Mouse (Mus musculus): ENCODE results near the gene Trnt1. TPM values are rescaled to one million over a fixed set of nuclear protein-coding genes. Genes with fewer than 3 reads are reported as not detected.

Gene Trnt1
- total RNA-seq (2021) = 10 to 100 TPM; 28.6 to 29.5 TPM
- long read RNA-seq, experiment 1, transcript Trnt1-201 (9 exons, 2,283 nt) = major isoform, 14 of 33 reads
- long read RNA-seq, experiment 1, transcript Trnt1-203 (9 exons, 1,398 nt) = minor isoform, 6 of 33 reads
- long read RNA-seq, experiment 1, partial matches to known transcripts = 7 of 33 reads
- long read RNA-seq, experiment 1, other reads (novel, unspliced or antisense) = 5 of 33 reads
- long read RNA-seq, experiment 2, transcript Trnt1-201 (9 exons, 2,283 nt) = major isoform, 17 of 35 reads
- long read RNA-seq, experiment 2, transcript Trnt1-203 (9 exons, 1,398 nt) = minor isoform, 5 of 35 reads
- long read RNA-seq, experiment 2, partial matches to known transcripts = 5 of 35 reads
- long read RNA-seq, experiment 2, other reads (novel, unspliced or antisense) = 8 of 35 reads

DNA sequence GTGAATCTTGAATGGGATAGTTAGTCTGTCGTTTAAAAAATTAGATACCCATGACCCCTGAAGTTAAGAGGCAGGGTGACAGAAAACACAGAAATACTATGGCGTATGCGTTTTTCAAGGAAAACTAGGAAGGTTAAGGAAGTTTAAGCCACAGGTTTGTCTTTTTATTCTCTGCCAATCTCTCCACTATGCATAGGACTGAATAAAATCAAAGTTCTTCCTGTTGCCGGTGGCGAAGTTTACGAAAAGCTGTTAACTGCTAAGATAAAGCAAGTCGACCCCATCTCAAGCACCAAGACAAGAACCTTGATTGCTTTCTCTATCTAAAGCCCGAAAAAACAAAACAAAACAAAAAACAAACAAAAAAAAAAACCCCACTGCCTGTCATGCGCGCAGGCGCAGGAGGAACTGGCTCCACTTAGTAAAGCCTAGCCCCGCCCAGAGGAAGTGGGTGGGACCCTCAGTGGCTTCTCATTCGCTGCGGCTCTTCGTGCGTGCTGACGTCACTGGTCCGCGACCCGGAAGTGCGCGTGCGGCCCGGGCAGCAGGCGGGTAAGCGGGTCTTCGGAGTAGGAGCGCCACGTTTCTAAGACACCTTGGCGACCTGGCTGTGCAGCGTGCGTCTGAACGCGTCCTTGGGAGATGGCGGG, at the start of gene Trnt1:
Gene Trnt1 (plus strand): TSS at position 481 of the 650 bp plus-strand sequence.
- DNase-seq = peak; percentile 98

DNA sequence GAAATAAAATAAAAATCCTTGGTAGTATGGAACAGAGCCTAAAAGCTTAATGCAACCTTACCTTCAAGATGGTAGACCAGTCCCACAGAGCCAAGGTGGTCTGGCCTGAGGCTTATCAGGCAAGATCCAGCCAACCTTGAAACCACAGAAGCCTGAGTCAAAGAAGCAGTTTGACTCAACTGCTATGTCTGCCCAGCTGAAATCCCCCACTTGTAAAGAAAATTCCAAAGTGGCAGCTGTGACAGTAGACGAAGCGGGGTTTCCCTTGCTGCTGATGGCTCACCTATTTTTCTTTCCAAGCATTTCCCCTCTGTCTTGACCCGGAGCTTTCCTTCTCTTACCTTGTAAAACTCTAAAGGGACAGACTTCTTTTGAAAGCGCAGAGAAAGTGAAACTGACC, 43.3 kb upstream of the Trnt1 start:
- no peak for DNase-seq

DNA sequence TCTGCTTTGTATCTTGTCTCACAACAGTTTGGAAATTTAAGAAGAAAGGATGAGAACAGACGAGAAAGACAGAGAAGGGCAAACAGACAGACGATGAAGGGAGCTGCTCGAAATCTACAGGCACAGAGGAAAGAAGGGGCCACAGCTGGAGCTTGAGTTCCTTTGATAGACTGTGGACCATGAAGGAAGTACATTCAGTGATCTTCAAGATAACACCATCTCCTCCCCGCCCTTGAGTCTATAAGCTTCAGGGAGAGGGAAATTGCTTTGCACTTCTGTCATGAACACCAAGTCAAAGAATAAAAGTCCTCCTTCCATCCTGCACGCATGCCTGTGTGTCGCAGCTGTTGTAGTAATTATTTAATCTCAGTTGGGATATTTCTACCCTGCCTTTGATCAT, 42.8 kb upstream of the Trnt1 start:
- no peak for DNase-seq

DNA sequence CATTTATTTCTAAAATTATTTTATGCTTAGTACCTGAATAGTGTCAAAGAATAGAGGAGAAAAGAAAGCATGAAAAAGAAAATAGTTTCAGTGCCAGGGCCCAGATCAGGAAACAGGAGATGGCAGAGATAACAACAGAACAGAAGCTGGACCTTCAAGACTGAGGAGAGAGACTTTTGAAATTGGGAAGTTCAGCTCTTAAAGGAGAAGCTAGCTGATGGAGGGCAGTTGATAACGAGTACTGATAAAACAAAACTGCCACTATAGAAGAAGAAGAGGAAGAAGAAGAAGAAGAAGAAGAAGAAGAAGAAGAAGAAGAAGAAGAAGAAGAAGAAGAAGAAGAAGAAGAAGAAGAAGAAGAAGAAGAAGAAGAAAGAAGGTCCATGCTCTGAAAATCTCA, 41.2 kb upstream of the Trnt1 start:
- no peak for DNase-seq

DNA sequence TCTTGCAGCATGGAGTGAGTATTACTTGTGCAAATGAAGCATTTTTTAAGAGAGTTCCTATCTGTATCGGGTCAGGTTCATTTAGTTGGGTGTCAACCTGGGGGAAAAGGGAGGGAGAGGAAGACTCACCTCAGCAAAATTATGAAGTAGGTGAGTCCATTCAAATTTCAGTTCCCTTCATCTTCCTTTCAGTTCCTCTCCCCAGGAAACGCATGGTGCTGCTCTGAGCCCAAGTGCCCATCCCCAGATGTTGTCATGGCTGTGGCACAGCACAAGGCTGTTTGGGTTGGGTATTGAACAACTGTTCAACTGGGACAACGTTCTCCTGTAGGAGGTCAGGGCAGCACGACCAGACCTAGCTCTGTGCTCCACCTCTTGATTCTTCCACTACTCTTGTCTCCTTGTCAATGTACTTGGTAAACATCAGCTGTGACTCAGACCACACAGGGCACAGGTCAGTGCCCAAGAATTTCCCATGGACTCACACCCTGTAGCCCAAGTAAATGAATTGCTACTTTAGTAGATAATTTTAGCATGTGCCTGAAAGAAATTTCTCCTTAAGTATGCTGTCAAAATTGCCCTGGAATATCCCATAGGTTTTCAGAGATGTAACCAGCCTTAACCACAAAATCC, 39.1 kb upstream of the Trnt1 start:
- no peak for DNase-seq

DNA sequence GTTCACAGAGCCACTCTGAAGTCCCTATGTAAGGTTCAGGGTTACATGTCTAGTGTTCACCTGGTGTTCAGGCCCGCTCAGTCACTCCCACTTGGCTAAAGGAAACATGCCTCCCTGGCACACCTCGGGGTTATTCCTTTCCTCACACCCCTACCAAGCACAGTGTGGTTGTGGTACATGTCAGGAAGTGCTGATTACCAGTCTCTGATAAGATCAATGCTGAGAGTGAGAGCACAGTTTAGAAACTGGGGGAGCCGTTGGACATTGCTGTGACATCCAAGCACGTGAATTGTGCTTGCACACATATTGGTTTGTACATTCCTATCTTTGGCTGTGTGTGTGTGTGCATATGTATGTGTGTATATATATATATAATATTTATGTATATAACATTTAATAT, 36.4 kb upstream of the Trnt1 start:
- no peak for DNase-seq

DNA sequence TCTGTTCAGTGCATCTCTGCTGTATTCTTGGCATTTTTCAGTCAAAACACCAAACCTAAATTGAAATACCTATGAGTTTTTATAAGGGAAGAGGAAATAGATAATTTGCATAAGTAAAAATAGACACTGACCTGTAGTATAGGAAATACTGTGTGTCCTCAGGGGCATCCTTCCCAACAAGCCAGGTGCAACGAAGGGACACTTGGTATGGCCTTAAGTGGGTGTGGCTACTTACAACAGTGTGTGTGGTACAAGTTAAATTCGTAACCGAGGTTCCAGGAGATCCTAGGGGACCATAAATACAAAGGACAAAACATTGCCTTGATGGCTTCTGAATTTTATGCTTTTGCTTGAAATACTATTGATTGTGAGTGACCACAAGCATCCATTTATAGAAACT, 30.7 kb upstream of the Trnt1 start:
- DNase-seq = no peak

DNA sequence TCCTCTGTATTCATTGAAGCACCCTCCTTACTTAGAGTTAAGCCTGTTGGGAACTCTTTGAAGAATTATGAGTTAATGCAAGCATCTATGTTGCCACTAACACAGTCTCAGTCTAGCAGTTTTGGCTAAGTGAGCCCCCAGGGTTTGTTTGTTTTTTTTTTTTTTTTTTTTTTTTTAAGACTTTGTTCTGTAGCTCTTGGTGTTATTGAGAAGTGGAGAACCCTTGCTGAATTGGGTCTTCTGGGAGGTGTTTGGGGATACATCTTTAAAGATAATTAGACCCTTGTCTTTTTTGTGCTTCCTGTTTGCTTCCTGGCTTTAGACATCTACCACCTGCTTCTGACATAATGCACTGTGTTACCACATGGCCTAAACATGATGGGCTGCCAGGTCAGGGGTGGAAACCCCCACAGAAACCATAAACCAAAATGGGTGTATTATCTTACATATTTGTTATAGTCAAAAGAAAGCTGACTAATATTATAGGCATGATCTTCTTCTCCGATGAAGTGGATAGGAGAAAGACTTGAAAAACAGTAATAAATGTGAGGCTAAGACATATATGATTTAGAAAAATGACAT, 28.6 kb upstream of the Trnt1 start:
- no peak for DNase-seq

DNA sequence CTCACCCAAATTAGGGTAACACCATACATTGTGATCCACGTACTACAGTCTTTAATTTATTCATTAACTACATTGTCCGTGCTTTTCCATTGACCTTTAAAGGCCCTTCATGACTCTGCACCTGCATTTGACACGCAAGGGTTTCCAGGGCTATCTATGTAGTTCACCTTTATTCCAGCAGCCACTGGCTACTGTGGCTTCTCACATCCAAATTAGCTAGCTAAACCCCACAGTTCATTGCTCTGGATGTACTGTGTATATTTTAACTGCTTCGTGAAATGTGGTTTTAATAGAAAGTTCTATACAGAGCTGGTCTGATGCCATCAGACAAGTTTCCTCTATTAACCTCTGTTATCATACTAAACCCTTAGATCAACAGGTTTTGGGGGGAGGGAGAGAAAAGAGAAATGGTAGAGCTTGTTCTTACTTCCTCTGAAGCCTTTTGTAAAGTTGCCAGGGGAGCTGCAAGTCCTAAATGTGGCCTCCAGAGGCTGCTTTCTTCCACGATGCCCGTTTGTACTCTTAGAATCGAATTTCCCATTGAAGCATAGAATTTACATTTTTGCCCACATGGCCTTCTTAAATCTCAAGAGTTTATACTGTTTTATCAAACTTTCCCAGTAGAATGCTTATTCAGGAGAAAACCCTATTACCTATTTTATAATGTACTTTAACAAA, 25.2 kb upstream of the Trnt1 start:
- no peak for DNase-seq

DNA sequence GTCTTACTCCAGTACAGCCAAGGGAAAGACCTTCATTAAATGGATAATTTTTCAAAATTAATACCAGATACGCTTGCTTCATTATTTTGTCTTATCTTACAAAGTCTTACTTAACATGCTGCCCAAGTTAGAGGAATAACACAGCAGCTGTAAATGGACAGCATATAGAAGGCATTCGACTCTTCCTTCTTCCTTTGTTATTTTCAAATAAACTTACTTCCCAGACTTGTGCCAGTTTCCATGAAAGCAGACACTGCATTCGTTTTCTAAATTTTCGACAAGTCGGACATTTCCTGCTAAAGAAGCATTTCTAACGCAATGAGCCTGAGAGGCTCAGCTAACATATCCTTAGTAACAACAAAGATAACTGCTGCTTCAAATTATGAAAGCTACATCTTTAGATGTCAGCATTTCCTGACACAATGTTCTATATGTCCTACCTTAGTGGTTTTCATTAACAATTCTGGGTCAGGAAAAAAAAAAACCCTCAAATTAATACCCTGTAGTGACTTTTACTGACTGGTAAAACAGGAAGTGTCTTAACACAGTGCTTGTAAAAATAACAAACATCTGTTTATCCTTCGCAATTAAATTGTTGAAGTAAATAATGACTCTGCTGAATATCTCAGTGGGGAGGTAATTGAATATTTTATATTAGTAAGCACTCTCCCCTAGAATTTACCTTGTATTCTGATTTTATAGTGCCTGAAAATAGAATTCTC, 23.1 kb upstream of the Trnt1 start:
- no peak for DNase-seq

DNA sequence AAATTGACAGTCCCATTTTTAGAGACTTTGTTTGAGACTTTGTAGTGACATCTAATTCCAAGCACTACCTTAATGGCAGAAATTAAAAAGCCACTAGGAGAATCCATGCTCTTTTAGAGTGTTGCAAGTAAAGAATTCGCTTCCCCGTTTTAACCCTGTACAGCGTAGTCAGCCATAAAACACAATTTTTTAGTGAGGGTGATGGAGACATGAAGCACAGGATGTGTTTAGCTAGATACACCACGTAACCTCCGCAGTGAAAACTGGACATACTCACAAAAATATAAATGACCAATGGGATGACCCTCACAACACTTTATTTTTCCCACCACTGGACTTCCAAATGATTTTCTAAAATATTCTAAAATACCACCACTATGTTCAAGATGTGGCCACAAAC, 21.7 kb upstream of the Trnt1 start:
- DNase-seq = no peak

DNA sequence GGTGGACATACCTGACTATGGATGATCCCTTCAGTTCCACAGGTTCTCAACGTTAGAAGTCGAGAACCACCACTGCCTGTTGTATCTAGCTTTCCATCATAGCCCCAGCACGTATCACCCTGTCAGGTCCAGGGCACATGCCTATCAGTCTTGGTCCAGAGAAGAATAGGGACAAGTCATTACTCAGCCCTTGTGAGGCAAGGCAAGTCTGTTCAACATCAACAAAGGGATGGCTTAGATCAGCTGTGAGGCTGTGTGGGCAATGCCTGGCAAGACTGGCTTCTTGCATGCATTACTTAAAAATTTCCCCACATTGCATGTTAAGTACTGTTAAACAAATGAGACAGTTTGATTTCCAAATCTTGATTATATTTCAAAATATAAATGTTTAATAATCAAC, 21.1 kb upstream of the Trnt1 start:
- no peak for DNase-seq

DNA sequence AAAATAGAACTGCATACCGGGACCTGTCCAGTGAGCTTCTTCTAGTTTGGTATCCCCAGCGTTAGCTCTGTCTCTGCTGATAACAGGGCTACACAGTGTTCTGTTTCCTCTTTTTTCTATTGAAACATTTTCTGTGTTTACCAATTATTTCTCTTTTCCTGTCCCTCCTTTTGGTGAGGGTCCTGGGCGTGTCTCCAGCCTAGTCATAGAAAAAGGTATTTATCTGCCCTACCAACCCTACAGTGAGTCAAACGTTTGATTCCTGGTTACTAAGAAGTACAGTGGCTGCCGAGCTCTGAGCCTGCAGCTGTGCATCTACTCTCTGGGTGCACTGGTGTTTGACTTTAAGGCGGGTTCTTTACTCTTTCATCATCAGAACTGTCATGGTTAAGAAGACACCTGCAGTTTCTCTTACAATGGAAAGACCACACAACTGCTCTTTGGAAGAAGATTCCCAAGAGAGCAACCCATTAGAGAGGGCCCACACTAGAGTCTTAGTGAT, 20.0 kb upstream of the Trnt1 start, which contains the start of gene Il5ra:
Gene Il5ra (minus strand): TSS at position 151 of the 502 bp plus-strand sequence.
- DNase-seq = no peak

DNA sequence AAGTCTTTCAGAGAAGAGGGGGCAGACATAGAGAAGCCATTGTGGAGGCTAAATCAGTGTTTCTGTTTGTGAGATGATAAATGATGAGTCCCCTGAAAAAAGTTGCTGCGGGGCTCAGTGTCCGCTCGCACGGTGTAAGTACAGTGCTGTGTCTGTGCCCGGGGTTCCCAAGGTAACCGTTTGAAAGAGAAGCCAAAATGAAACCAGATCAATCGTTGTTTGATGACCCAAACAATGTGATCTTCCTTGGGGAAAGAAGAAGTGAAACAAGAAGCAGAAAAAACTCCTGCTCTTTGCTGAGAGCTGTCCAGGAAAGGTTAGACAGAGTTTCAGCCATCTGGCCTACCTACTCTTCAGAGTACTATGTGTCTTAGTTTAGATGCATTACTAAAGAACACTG, 18.6 kb upstream of the Trnt1 start:
- DNase-seq = no peak

DNA sequence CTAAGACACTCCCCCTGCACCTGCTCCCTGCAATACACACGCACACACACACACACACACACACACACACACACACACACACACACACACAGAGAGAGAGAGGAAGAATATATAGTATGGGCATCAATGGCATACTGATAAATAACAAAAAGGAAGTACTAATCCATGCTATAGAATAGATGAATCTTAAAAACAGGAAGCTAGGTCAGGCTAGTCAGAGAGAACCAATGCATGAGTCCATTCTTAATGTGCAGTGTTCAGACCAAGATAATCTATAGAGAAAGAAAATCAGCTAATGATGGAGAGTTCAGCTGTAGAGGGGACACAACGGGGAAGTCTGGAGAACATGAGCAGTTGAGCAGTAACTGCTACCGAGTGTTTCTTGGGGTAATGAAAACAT, 10.6 kb upstream of the Trnt1 start:
- no peak for DNase-seq

DNA sequence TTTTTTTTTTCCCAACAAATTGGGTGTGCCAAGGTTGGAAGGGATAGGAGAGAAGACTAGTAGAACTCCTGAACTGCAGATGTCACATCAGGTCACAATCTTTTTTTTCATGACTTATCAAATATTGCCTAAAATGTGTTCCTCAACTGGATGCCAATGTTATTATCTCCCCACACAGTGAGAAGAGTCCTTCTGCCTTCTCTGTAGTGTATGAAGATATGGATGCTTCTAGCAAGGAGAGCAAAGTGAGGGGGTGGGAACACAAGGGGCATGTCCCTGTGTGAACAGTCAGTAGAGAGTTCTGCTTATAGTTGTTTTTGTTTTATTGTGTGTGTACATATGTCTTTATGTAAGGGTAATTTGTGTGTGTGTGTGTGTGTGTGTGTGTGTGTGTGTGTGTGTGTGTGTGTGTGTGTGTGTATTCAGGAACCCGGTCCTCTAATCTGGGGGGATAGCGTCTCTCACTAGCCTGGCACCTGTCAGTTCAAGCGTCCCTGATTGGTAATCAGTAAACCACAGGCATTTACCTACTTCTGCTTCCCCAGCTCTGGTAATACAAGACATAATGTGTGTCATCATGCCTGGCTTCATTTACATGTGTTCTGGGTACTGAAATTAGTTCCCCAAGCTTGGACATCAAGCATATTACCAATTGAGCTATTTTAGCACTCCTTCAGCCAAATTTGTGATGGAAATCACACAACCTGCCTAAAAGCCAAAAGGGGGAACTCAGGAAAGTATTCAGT, 8.3 kb upstream of the Trnt1 start:
- no peak for DNase-seq

DNA sequence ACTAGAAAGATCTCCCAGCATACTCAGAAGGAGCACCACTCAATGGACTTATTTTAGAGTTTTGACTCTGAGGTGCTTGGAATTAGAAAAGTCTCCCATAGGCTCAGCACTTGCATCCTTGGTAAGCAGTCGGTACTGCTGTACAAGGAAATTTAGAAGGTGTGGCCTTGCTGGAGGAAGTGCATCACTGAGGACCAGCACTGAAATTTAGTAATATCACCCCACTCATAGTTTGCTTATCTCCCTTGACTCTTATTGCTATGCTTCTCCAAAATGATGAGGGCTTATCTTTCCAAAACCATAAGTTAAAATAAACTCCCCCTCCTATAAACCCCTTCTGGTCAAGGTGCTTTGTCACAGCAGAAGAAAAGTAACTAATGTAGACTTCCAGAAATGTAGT, 7.4 kb upstream of the Trnt1 start:
- DNase-seq = no peak

DNA sequence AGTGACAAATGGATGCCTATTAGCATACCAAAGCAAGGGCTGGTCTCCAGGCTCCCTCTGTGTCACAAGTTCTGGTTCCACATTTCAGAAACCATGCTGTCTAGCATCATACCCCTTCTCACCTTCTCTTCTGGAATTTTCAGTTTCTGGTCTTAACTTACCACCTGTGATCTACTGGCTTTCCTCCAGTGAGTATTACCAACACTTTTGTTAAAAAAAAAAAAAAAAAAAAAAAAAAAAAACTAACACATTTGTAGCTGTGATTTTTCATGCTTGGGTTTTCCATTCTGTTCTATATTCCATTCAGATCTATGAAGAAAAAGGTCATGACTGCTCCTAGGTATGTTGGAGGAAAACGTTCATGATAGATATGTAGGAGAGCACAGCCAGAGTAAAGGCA, 3.0 kb upstream of the Trnt1 start:
- DNase-seq = no peak

DNA sequence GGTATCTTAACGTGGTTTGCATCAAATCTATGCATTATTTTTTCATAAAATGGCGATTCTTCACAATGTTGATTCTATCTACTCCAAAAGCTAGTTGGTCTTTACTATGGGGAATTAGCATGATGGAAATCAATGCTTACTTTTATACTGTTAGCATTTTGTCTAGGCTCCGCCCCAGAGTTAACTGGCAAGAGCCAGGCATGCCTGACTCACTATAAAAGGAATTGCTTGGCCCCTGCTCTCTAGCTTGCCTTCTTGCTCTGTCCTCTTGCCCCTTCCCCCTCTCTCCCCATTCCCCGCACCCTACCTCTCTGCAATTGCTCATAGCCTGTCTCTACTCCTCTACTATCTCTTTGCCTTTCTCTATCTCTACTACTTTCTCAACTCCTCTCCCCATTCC, 2.1 kb upstream of the Trnt1 start:
- no peak for DNase-seq

DNA sequence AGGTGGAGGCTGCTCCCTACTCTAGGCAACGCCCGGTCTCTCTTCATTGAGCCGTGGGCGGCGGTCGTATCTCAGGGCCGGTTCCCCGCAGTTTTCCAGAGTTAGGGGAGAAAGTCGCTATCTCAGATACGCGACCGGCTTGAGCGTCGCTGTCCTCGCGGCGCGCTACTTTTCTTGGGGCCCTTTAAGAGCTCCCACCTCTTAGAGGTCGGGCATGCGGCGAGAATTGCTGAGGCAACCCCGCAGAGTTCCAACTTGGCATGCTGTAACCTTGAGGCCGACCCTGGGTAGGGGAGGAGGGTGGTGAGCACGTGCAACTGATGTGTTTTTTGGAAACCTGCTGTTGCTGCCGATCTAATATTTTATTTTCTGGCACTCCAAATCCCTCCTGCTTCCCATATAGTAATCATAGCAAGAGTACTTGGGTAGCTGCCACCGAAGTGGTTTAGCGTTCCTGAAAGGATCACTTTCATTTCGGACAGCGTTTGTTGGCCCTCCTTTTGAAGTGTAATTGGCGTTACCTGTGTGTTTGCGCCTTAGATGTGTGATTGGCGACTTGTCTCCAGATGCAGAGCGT, 458 bp downstream of the Trnt1 start:
- DNase-seq = no peak

DNA sequence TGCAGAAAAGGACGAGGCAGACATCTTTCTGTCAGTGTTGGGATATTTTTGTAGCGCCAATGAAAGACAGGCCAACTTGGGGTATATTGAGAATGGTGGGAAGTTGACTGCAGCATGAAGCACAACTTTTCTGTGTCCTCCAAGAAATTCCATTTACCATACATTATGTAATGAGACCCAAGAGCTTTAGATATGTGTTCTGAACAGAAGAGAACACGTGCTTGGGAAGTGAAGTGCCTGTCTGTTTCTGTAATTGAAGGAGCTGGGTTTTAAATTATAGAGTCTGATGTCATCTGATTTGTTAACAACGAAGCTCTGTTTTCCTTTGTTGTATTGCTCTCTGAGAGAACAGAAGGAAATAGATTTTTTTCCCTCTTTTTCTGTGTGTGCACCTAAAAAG, 1.1 kb downstream of the Trnt1 start:
- DNase-seq = no peak
